In the genomic region with DNA sequence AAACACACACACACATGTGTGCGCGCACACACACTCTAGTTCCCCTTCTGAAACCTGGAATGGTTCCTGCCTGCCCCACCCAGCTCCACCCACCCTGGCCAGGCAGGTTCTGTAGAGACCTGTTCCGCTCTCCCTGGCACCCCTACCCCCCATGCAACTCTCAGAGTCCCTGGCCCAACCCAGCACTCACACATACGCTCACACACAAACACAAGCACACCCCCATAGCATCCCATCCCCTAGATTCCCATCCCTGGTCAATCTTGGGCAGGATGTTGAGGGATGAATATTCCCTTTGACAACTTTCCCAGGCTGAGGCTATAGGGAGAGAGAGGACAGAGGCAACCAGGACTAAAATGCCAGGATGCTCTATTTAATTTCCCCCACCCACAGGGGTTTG, we compare ENCODE assay signal across 15 mouse cellular contexts. TPM values are rescaled to one million over a fixed set of nuclear protein-coding genes. Genes with fewer than 3 reads are reported as not detected.
DNase-seq lines count a peak whose midpoint lies in the region; ATAC-seq lines count a peak whose summit lies in the region.
"Had no signal": no experiment of that assay in that cellular context is flagged by ENCODE, and none has a peak within 500 bp of the region (broad histone marks: within the 10 kb centered on the region; RNA-seq: fewer than 3 reads in every experiment).

No protein-coding gene starts in this region.

- WGBS in kidney, embryonic 15.5 days, result 81% methylated on average over 4 of the region's 4 CpGs
- WGBS in embryonic facial prominence, embryonic 15.5 days, result 73% methylated on average over 4 of the region's 4 CpGs
- 88% methylated on average over 4 of the region's 4 CpGs for WGBS in midbrain, embryonic 15.5 days

- no peak overlapping the region for H3K9ac ChIP-seq in kidney, embryonic 15.5 days
- H3K9ac ChIP-seq in embryonic facial prominence, embryonic 15.5 days, result no peak overlapping the region
- no peak overlapping the region for H3K9ac ChIP-seq in midbrain, embryonic 15.5 days

- H3K27ac ChIP-seq in kidney, embryonic 15.5 days, result 0 out of 2 replicates have a peak overlapping the region, but pooled peaks have one; percentile 29
- H3K27ac ChIP-seq in embryonic facial prominence, embryonic 15.5 days (replicated peaks), result peak overlapping the region; percentile 84
- H3K27ac ChIP-seq in midbrain, embryonic 15.5 days, result peak overlapping the region; percentile 81; the same call in 1 of the 2 replicates

- H3K4me2 ChIP-seq in kidney, embryonic 15.5 days, result no peak overlapping the region
- 0 out of 2 replicates have a peak overlapping the region, but pooled peaks have one; percentile 2 for H3K4me2 ChIP-seq in embryonic facial prominence, embryonic 15.5 days (replicated peaks)
- H3K4me2 ChIP-seq in midbrain, embryonic 15.5 days, result no peak overlapping the region

- DNase-seq in kidney, postnatal 36 days, result no peak
- DNase-seq in 3T3-L1 (ENCODE audit: low read depth, low spot score), result peak; percentile 72
- DNase-seq in left cerebral cortex, adult 9 months (ENCODE audit: low spot score in 2 of 2), result no peak
- DNase-seq in left cerebral cortex, adult 8-10 months (ENCODE audit: low spot score in 2 of 2), result no peak
- DNase-seq: cerebellum, adult 8-10 months; right cerebral cortex, postnatal 14 days; thymus, adult 2 months had no signal

- no peak for ATAC-seq in kidney, embryonic 15.5 days (replicated peaks; ENCODE audit: low FRiP score)
- peak; percentile 43; the same call in 1 of the 2 replicates for ATAC-seq in embryonic facial prominence, embryonic 15.5 days (ENCODE audit: insufficient number of reproducible peaks, low FRiP score, low TSS enrichment, low read depth)
- ATAC-seq in midbrain, embryonic 15.5 days (replicated peaks), result no peak
- ATAC-seq in granulocyte monocyte progenitor cell, adult 5-6 weeks (replicated peaks; ENCODE audit: poor library complexity, severe bottlenecking), result no peak
- ATAC-seq: CD4-positive, CD25-positive, alpha-beta regulatory T cell, adult 4 months had no signal

- H3K4me1 ChIP-seq in kidney, embryonic 15.5 days, result peaks cover 85% of the 10 kb centered on the region
- H3K4me1 ChIP-seq in embryonic facial prominence, embryonic 15.5 days, result peaks cover 79% of the 10 kb centered on the region
- H3K4me1 ChIP-seq in midbrain, embryonic 15.5 days, result peaks cover 95% of the 10 kb centered on the region

- no peak overlapping the region for H3K4me3 ChIP-seq in kidney, embryonic 15.5 days (replicated peaks)
- 0 out of 2 replicates have a peak overlapping the region, but pooled peaks have one; percentile 8 for H3K4me3 ChIP-seq in embryonic facial prominence, embryonic 15.5 days (replicated peaks)
- no peak overlapping the region for H3K4me3 ChIP-seq in midbrain, embryonic 15.5 days

- H3K27me3 ChIP-seq in kidney, embryonic 15.5 days, result no peaks in the 10 kb centered on the region
- no peaks in the 10 kb centered on the region for H3K27me3 ChIP-seq in embryonic facial prominence, embryonic 15.5 days
- no peaks in the 10 kb centered on the region for H3K27me3 ChIP-seq in midbrain, embryonic 15.5 days (replicated peaks)

- peaks cover 3% of the 10 kb centered on the region; the same call in 1 of the 2 replicates for H3K36me3 ChIP-seq in kidney, embryonic 15.5 days
- H3K36me3 ChIP-seq in embryonic facial prominence, embryonic 15.5 days, result no peaks in the 10 kb centered on the region
- H3K36me3 ChIP-seq in midbrain, embryonic 15.5 days (replicated peaks), result no peaks in the 10 kb centered on the region

- no peaks in the 10 kb centered on the region for H3K9me3 ChIP-seq in kidney, embryonic 15.5 days (replicated peaks)
- no peaks in the 10 kb centered on the region for H3K9me3 ChIP-seq in embryonic facial prominence, embryonic 15.5 days (replicated peaks)
- H3K9me3 ChIP-seq in midbrain, embryonic 15.5 days, result no peaks in the 10 kb centered on the region

RNA-seq across cellular contexts. Expression of a gene that starts 8.9 kb away (rescaled TPM):
- polyA plus RNA-seq in kidney, embryonic 15.5 days (2015; fragmentation: Nextera tagmentation; extraction: Ambion mirVana), result 17.3 and 17.6 TPM in 2 replicates
- polyA plus RNA-seq in embryonic facial prominence, embryonic 15.5 days (2015; fragmentation: Nextera tagmentation; extraction: Ambion mirVana), result 20.1 and 22.7 TPM in 2 replicates
- polyA plus RNA-seq in midbrain, embryonic 15.5 days (2015; fragmentation: Nextera tagmentation; extraction: Ambion mirVana), result 48.0 and 49.6 TPM in 2 replicates
- 3.0 and 6.3 TPM in 2 replicates for total RNA-seq in granulocyte monocyte progenitor cell, adult 5-6 weeks (2014; fragmentation: Nextera tagmentation)
- total RNA-seq in granulocyte monocyte progenitor cell, adult 5-6 weeks (2017), result 1.5 and 2.5 TPM in 2 replicates
- 10 to 100 TPM; 12.9 to 17.1 (median 15.9) TPM for total RNA-seq in left cerebral cortex, adult 8-10 months (2022)

RNA-seq across cellular contexts. Expression of a gene that starts 38.0 kb away (rescaled TPM):
- not detected in 2 replicates for polyA plus RNA-seq in kidney, embryonic 15.5 days (2015; fragmentation: Nextera tagmentation; extraction: Ambion mirVana)
- polyA plus RNA-seq in embryonic facial prominence, embryonic 15.5 days (2015; fragmentation: Nextera tagmentation; extraction: Ambion mirVana), result 2.1 and 2.7 TPM in 2 replicates
- 2.0 and 2.5 TPM in 2 replicates for polyA plus RNA-seq in midbrain, embryonic 15.5 days (2015; fragmentation: Nextera tagmentation; extraction: Ambion mirVana)
- not detected in 2 replicates for total RNA-seq in granulocyte monocyte progenitor cell, adult 5-6 weeks (2014; fragmentation: Nextera tagmentation)
- total RNA-seq in granulocyte monocyte progenitor cell, adult 5-6 weeks (2017), result not detected in 2 replicates
- under 1 TPM; 0.14 to 0.70 (median 0.24) TPM for total RNA-seq in left cerebral cortex, adult 8-10 months (2022)
- total RNA-seq: gastrocnemius, adult 8-10 months had no signal
- polyA plus RNA-seq: CD4-positive, CD25-positive, alpha-beta regulatory T cell, adult 4 months; heart, postnatal 0 days; kidney, embryonic 14.5 days had no signal

Comparison
In these comparisons a context has a peak if more than half of its experiments do, and no peak if none do; other contexts are left out.
1. H3K27ac ChIP-seq: peak in every context shown above with its lines; median percentile 84 in embryonic facial prominence, embryonic 15.5 days; 81 in midbrain, embryonic 15.5 days; 29 in kidney, embryonic 15.5 days.